Mouse (Mus musculus): ENCODE data around the gene Ptprb.

Ptprb gene

DNA sequence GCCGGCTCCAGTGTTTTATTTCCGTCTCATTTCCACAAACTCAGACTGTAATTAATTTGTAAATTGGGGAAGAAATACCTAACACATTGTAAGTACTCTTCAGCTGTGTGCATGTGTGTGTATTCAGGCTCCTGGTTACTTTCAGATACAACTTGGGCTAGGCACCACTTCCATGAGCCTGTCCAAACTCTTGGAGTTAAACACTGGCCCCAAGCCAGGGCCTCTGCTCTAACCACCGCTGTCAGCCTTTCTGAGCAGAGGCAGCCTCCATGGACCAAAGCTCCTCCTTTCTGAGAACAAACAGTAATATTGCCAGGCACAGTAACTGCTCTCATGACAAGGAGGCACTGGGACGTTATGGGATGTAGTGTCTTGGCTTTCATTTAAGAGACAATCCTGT, 101.5 kb downstream of the Ptprb start:
- no peak for DNase-seq (ENCODE audit: low read depth)

GRCm38 (mm10) chr10:116382826-116383685, 107.7 kb downstream of the Ptprb start:
- no peak for DNase-seq (ENCODE audit: low read depth)

- no peak for DNase-seq (ENCODE audit: low read depth)
Measured at GRCm38 (mm10) chr10:116384401-116384800, 109.1 kb downstream of the Ptprb start.

DNA sequence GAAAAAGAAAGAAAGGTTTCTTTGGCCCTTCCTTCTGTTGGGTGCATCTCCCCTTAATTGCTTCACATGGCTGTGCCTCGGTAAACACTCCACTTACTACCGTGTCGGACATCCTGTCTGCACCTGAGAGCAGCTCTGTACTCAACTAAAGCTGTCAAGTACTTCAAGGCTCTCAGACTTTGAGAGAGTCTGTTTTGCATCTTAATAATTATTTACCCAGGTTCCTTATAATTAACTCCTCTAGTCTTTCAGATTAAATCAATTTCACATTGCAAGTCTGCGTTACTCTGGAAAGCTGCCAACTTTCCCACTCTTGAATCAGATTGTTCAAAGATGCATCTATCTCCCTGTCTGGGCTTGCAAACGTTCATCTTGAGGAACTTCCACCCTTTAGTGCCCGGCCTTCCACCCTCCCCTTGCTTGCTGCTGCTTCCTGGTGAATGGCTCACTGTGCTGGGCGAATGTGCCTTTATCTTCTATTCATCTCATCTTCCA, 111.1 kb downstream of the Ptprb start:
- DNase-seq (ENCODE audit: low read depth), result no peak

GRCm38 (mm10) chr10:116388840-116389239, 113.5 kb downstream of the Ptprb start:
- DNase-seq (ENCODE audit: low read depth), result no peak

DNA sequence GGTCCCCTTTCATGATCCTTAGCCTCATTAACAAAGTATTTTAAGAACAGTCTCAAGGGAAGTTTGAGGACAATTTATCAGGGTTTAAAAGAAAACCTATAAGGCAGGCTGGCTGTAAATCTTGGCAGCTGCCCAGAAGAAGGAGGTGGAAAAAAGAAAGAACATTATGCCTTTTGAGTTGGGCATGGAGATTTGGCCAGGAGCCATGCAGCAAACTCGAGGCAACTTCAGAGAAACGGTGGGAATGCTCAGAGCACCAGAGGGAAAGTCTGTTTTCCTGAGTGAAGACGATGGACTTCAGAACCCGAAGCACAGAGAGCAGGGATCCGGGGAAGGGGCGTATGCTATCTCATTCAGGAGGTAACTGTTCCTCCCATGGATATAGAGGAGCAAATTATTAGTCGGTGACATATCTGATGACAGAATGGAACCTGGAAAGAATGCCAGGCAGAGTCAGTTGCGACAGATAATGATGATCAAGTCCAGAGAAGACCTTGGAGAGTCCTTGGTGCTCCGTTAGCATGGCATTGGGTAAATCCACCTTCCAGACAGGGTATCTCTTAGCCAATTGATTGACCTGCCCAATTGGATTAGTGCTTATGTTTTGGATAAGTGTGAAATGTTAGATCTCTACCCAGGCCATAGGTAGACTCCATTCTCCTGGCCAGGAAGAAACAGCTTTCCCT, 118.6 kb downstream of the Ptprb start:
- no peak for DNase-seq (ENCODE audit: low read depth)

DNA sequence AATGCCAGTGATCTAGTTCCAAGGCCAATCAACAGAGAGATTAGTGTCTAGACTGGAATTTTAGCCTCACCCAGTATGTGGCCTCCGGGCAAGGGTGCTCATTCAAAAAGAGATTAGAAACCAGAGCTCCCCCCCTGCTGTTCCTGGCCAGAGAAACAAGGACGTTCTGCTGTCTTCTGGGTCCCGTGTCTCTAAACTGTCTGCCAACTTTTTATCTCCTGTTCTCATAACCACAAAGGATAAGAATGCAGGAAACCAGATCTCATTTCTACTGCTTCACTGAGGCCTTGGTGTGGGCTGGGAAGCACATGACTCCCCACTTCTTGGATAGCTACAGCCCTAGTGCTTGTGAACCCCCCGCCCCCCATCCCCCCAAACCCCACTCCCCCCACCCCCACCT, 119.3 kb downstream of the Ptprb start:
- DNase-seq (ENCODE audit: low read depth), result no peak

DNA sequence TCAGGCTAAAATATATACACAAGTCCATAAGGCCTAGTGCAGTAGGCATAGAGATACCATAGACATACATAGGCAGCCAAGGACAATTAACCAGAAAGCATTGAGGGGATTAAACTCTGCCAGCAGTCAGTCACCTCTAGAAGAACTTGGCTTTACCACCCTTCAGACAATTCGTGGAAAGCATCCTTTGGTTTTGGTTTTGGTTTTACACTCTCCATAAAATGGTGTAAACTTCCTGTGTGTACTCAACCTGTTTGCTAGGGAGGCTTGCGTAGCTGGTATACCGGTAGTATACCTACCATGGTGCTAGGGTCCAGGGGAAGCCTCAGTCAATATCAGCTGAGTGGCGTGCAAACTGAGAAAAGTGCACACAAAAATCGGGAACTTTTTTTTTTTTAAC, 121.0 kb downstream of the Ptprb start:
- DNase-seq (ENCODE audit: low read depth), result no peak

- DNase-seq (ENCODE audit: low read depth), result no peak
Measured at GRCm38 (mm10) chr10:116396966-116397365, 121.6 kb downstream of the Ptprb start.

- DNase-seq (ENCODE audit: low read depth), result no peak
Measured at GRCm38 (mm10) chr10:116397573-116397972, 122.2 kb downstream of the Ptprb start.

GRCm38 (mm10) chr10:116397973-116398372, 122.7 kb downstream of the Ptprb start:
- DNase-seq (ENCODE audit: low read depth), result no peak

- DNase-seq (ENCODE audit: low read depth), result no peak
Measured at GRCm38 (mm10) chr10:116402742-116403425, 127.6 kb downstream of the Ptprb start.

DNA sequence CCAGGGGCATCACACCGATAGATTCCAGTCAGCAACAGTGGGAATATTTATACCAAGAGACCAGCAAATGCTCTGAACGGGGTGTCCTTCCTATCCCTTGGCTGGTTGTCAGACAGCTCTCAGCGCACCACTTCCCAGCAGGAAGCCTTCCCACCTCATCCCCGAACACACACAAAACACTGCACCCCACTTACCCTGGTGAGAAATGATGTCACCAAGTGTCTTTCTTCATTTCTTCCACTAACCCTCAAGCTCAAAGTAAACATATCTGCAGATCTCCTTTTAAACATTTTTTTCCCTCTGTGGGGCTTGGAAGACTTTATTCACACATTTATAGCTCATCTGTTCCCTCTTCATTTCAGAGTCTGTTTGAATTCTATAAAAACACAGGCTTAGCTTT, 128.4 kb downstream of the Ptprb start:
- no peak for DNase-seq (ENCODE audit: low read depth)

GRCm38 (mm10) chr10:116405011-116405410, 129.7 kb downstream of the Ptprb start:
- no peak for DNase-seq (ENCODE audit: low read depth)

DNA sequence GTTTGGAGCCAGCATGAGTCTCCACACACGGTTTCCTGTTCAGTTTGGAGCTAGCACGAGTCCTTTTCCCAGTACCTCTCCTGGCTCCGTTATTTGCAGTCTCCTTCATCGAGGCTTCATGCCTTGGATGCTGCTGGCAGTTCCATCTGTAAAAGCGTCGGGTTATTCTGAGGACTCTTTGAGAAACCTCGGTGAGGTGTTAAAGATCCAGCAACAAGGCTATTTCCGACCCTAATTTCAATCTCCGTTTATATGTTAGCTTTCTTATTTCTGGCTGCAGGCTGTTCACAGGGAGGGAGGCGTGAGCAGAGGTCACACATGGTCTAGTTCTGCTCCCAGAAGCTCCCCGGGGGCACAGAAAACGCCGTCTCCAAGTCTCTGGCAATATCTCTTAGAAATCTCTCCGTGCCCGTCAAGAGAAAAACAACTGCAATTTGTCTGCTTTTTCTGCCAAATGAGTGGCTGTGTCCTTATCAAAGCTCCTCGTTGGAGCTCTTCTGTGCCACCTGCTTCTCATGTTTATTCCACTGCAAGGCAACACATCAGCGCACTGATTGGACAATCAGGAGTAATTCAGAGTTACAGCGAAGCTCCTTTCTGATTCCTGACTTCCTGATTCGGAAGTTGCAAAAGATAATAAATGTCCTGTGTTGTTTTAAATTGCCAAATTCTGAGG, 132.5 kb downstream of the Ptprb start:
- DNase-seq (ENCODE audit: low read depth), result no peak

GRCm38 (mm10) chr10:116410826-116411225, 135.5 kb downstream of the Ptprb start:
- DNase-seq (ENCODE audit: low read depth), result no peak

GRCm38 (mm10) chr10:116416142-116416541, 140.8 kb downstream of the Ptprb start:
- DNase-seq (ENCODE audit: low read depth), result no peak

DNA sequence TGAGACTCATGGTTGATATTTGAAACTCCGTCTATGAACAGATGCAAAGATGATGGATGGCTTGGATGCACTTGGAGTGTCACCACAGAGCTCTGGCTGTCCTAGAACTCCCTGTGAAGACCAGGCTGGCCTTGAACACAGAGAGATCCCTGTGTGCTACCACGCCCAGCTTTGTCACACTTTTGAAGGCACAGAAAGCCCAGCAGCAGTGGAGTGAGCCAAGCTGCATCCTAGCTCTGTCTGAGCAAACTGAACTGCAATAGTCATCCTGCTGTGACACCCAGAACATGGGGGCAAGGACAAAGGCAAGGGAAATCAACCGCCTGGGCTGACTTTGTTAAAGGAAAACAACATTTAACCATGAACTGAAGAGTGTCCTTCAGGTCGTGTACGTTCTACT, 141.4 kb downstream of the Ptprb start:
- DNase-seq (ENCODE audit: low read depth), result no peak

DNA sequence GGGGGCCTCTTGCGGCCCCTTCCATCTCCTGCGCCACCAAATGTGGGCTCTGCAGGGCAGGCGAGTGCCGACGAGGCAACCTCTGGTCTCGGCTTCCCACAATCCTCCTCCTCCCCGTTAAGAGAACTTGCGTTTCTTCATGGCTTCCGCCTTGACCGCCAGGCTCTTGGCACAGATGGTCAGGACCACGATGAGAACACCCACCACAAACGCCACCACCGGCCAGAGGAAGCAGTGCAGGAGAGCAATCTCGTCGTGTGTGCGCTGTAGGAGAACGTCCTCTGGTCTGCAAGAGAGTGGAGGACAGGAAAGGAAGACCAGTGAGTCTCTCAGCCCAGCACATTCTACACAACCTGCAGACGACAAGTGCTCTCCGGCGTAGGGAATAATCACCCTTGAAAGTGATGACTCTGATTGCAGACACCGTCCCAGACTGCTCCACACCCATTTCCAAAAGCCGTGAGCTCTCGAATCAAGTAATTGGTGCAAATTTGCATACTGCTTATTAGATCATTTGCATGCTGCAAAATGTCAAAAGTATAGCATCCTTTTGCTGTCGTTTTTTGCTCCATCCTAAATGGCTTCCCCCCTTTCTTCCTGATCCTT, 142.9 kb downstream of the Ptprb start:
- DNase-seq (ENCODE audit: low read depth), result no peak

GRCm38 (mm10) chr10:116420976-116421375, 145.7 kb downstream of the Ptprb start:
- DNase-seq (ENCODE audit: low read depth), result no peak

DNA sequence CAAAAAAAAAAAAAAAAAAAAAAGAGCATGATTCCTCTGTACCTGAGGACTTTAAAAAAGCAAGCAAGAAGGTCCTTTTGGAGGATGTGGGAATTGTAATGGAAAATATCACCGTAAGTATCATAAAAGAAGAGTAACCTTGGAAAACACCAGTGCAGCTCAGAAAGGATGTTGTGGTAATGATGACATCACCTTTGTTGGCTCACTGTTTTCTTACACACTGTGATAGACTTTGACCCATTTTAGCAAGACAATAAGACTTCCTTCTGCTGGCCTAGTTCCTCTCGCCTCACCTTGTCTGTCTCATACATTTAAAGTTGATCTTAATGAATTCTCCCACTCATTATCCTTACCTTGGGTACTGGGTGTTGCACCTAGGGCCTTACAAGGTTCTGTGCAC, 147.2 kb downstream of the Ptprb start:
- DNase-seq (ENCODE audit: low read depth), result no peak

DNA sequence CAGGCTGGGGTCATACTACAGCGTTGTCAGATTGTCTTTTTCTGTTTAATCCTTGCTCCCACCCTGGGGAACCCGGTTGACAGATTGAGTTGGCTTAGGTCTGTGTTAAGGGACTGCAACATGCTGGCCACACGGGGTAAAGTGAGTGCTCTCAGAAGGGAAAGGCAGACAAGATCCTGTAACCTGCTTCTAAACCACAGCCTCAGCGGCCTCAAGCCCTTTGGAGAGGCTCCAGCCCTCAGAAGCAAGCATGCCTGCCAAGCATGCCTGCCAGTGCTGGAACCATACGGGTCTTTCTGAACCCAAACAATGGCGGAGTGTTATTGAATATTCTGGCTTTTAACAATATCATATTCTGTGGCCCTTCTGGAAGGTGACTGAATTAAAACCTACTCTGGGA, 149.6 kb downstream of the Ptprb start:
- no peak for DNase-seq (ENCODE audit: low read depth)
